Mouse (Mus musculus) liver, embryonic 15.5 days (tissue): Measurements from ENCODE around the gene Gm21969. TPM values are rescaled to one million over a fixed set of nuclear protein-coding genes. Genes with fewer than 3 reads are reported as not detected.
A peak's percentile ranks its signal among the peaks of the same experiment; 100 is the strongest.

Experiments used
- ATAC-seq: fragments of 200-750 bp; cut with Nextera tagmentation; 2 replicates; pipeline ENCODE4 v1.8.0; 2017; ENCODE audit warnings: moderate number of reproducible peaks, mild to moderate bottlenecking, moderate library complexity; ENCODE audit not compliant: insufficient read depth
- H3K27ac ChIP-seq: fragments of 300-500 bp; sonication (generic); replicated peaks from 2 replicates; pipeline ENCODE4 v1.5.1; 2015; ENCODE audit warnings: mild to moderate bottlenecking, inconsistent platforms
- H3K27me3 ChIP-seq: fragments of 300-500 bp; sonication (generic); 2 replicates; pipeline ENCODE4 v1.6.1; 2015; ENCODE audit warnings: mild to moderate bottlenecking, inconsistent platforms
- H3K36me3 ChIP-seq: fragments of 300-500 bp; sonication (generic); replicated peaks from 2 replicates; pipeline ENCODE4 v1.6.1; 2015; ENCODE audit warnings: moderate library complexity, mild to moderate bottlenecking, inconsistent platforms
- H3K4me1 ChIP-seq: fragments of 300-500 bp; sonication (generic); replicated peaks from 2 replicates; pipeline ENCODE4 v1.6.1; 2015; ENCODE audit warnings: inconsistent platforms
- H3K4me2 ChIP-seq: fragments of 300-500 bp; sonication (generic); 2 replicates; pipeline ENCODE4 v1.6.1; 2015; ENCODE audit warnings: moderate library complexity, mild to moderate bottlenecking, inconsistent platforms
- H3K4me3 ChIP-seq: fragments of 300-500 bp; sonication (generic); replicated peaks from 2 replicates; pipeline ENCODE4 v1.5.1; 2015; ENCODE audit warnings: mild to moderate bottlenecking, inconsistent platforms
- H3K9ac ChIP-seq: fragments of 300-500 bp; sonication (generic); 2 replicates; pipeline ENCODE4 v1.6.1; 2015; ENCODE audit warnings: moderate library complexity, mild to moderate bottlenecking, inconsistent platforms
- H3K9me3 ChIP-seq: fragments of 300-500 bp; sonication (generic); replicated peaks from 2 replicates; pipeline ENCODE4 v1.6.1; 2016; ENCODE audit warnings: inconsistent platforms
- WGBS: fragments of 180-500 bp; shearing (Covaris S2); methylation state at CpG from one replicate; pipeline ENCODE4 v1.1.7; 2015; ENCODE audit warnings: mixed read lengths; ENCODE audit not compliant: insufficient replicate concordance; 5-methylcytosine and 5-hydroxymethylcytosine counted together
- polyA plus RNA-seq: library from polyadenylated mRNA; unstranded; fragments of >200 nt; fragmentation: Nextera tagmentation; extraction: Ambion mirVana; gene quantifications from 2 replicates; pipeline ENCODE4 v1.2.1, GENCODE M21; 2015

Gene Gm21969
- polyA plus RNA-seq, 1 experiment from 2014 or later, result not detected

- 77% methylated on average over 14 of the region's 14 CpGs for WGBS
- Histone ChIP-seq H3K27me3 (no peaks in the 10 kb centered on the region), H3K36me3 (no peaks in the 10 kb centered on the region), H3K9me3 (no peaks in the 10 kb centered on the region), H3K4me2 (no peak overlapping the region), H3K4me1 (no peaks in the 10 kb centered on the region), H3K9ac (no peak overlapping the region), H3K27ac (no peak overlapping the region), H3K4me3 (no peak overlapping the region)
- ATAC-seq, result no peak
Measured at GRCm38 (mm10) chr4:139661897-139662296, 58.9 kb downstream of the Gm21969 start.

- Histone ChIP-seq H3K9me3 (no peaks in the 10 kb centered on the region), H3K27ac (no peak overlapping the region), H3K9ac (no peak overlapping the region), H3K27me3 (no peaks in the 10 kb centered on the region), H3K4me2 (no peak overlapping the region), H3K36me3 (no peaks in the 10 kb centered on the region), H3K4me3 (no peak overlapping the region), H3K4me1 (no peaks in the 10 kb centered on the region; the same call in 1 of the 2 replicates)
- no peak for ATAC-seq
- 55% methylated on average over 6 of the region's 6 CpGs for WGBS
Measured at GRCm38 (mm10) chr4:139667632-139668031, 64.6 kb downstream of the Gm21969 start.

- Histone ChIP-seq H3K4me2 (no peak overlapping the region), H3K4me3 (no peak overlapping the region), H3K4me1 (no peaks in the 10 kb centered on the region; the same call in 1 of the 2 replicates), H3K9ac (no peak overlapping the region), H3K27ac (no peak overlapping the region), H3K27me3 (no peaks in the 10 kb centered on the region), H3K9me3 (no peaks in the 10 kb centered on the region), H3K36me3 (no peaks in the 10 kb centered on the region)
- ATAC-seq, result 0 out of 2 replicates have a peak, but pooled peaks have one; percentile 9
- WGBS, result 15% methylated on average over 6 of the region's 6 CpGs
Measured at GRCm38 (mm10) chr4:139669847-139670246, 66.9 kb downstream of the Gm21969 start.

GRCm38 (mm10) chr4:139675696-139676095 is 72.7 kb downstream of the Gm21969 start:
- Histone ChIP-seq H3K27me3 (no peaks in the 10 kb centered on the region), H3K9ac (no peak overlapping the region), H3K36me3 (no peaks in the 10 kb centered on the region), H3K4me2 (no peak overlapping the region), H3K4me1 (no peaks in the 10 kb centered on the region), H3K27ac (no peak overlapping the region), H3K9me3 (no peaks in the 10 kb centered on the region), H3K4me3 (no peak overlapping the region)
- 57% methylated on average over 9 of the region's 9 CpGs for WGBS
- ATAC-seq, result no peak

- no peaks in the 10 kb centered on the region for H3K27me3 ChIP-seq
- ATAC-seq, result no peak
- 62% methylated on average over 22 of the region's 22 CpGs for WGBS
Measured at GRCm38 (mm10) chr4:139683728-139684638, 81.0 kb downstream of the Gm21969 start.

GRCm38 (mm10) chr4:139684639-139685017 is 81.6 kb downstream of the Gm21969 start:
- Histone ChIP-seq H3K36me3 (no peaks in the 10 kb centered on the region), H3K4me1 (no peaks in the 10 kb centered on the region), H3K27me3 (no peaks in the 10 kb centered on the region), H3K9me3 (no peaks in the 10 kb centered on the region), H3K4me3 (no peak overlapping the region), H3K27ac (no peak overlapping the region), H3K4me2 (no peak overlapping the region), H3K9ac (no peak overlapping the region)
- WGBS, result 14% methylated on average over 3 of the region's 3 CpGs
- ATAC-seq, result no peak

More at GRCm38 (mm10) chr4:139683728-139684638, 81.0 kb downstream of the Gm21969 start:
- H3K9me3 ChIP-seq, result no peaks in the 10 kb centered on the region
- no peak overlapping the region for H3K27ac ChIP-seq
- no peak overlapping the region for H3K4me2 ChIP-seq
- no peaks in the 10 kb centered on the region for H3K4me1 ChIP-seq
- H3K36me3 ChIP-seq, result no peaks in the 10 kb centered on the region
- no peak overlapping the region for H3K4me3 ChIP-seq
- no peak overlapping the region for H3K9ac ChIP-seq

GRCm38 (mm10) chr4:139688058-139688457 is 85.1 kb downstream of the Gm21969 start:
- Histone ChIP-seq H3K36me3 (no peaks in the 10 kb centered on the region), H3K27me3 (0 out of 2 replicates have a peak, but pooled peaks cover 4% of the 10 kb centered on the region), H3K27ac (no peak overlapping the region), H3K4me3 (no peak overlapping the region), H3K9ac (no peak overlapping the region), H3K9me3 (no peaks in the 10 kb centered on the region), H3K4me1 (no peaks in the 10 kb centered on the region), H3K4me2 (no peak overlapping the region)
- 56% methylated on average over 9 of the region's 9 CpGs for WGBS
- no peak for ATAC-seq

GRCm38 (mm10) chr4:139689627-139690269 is 86.8 kb downstream of the Gm21969 start:
- H3K9me3 ChIP-seq, result no peaks in the 10 kb centered on the region
- no peaks in the 10 kb centered on the region for H3K36me3 ChIP-seq
- H3K4me1 ChIP-seq, result no peaks in the 10 kb centered on the region
- WGBS, result 17% methylated on average over 7 of the region's 7 CpGs
- no peak overlapping the region for H3K4me3 ChIP-seq
- H3K27ac ChIP-seq, result no peak overlapping the region
- peaks cover 8% of the 10 kb centered on the region; the same call in 1 of the 2 replicates for H3K27me3 ChIP-seq
- no peak overlapping the region for H3K4me2 ChIP-seq
- ATAC-seq, result no peak
- no peak overlapping the region for H3K9ac ChIP-seq

- no peaks in the 10 kb centered on the region for H3K9me3 ChIP-seq
- 41% methylated on average over 5 of the region's 5 CpGs for WGBS
- H3K4me3 ChIP-seq, result no peak overlapping the region
- H3K4me2 ChIP-seq, result no peak overlapping the region
- no peaks in the 10 kb centered on the region for H3K36me3 ChIP-seq
- H3K9ac ChIP-seq, result no peak overlapping the region
- peaks cover 12% of the 10 kb centered on the region; the same call in 1 of the 2 replicates for H3K27me3 ChIP-seq
- H3K4me1 ChIP-seq, result no peaks in the 10 kb centered on the region
- ATAC-seq, result no peak
- H3K27ac ChIP-seq, result no peak overlapping the region
Measured at GRCm38 (mm10) chr4:139693315-139693714, 90.3 kb downstream of the Gm21969 start.

- H3K4me2 ChIP-seq, result no peak overlapping the region
- no peaks in the 10 kb centered on the region for H3K36me3 ChIP-seq
- peaks cover 11% of the 10 kb centered on the region; the same call in 1 of the 2 replicates for H3K27me3 ChIP-seq
- no peak for ATAC-seq
- H3K9me3 ChIP-seq, result no peaks in the 10 kb centered on the region
- WGBS, result 15% methylated on average over 9 of the region's 9 CpGs
- H3K4me3 ChIP-seq, result no peak overlapping the region
- no peaks in the 10 kb centered on the region for H3K4me1 ChIP-seq
- no peak overlapping the region for H3K27ac ChIP-seq
- no peak overlapping the region for H3K9ac ChIP-seq
Measured at GRCm38 (mm10) chr4:139697755-139698154, 94.8 kb downstream of the Gm21969 start.

- Histone ChIP-seq H3K27me3 (peaks cover 7% of the 10 kb centered on the region; the same call in 1 of the 2 replicates), H3K4me1 (no peaks in the 10 kb centered on the region), H3K4me3 (no peak overlapping the region), H3K4me2 (no peak overlapping the region), H3K27ac (no peak overlapping the region), H3K36me3 (no peaks in the 10 kb centered on the region), H3K9ac (no peak overlapping the region), H3K9me3 (no peaks in the 10 kb centered on the region)
- WGBS, result 58% methylated on average over 8 of the region's 8 CpGs
- no peak for ATAC-seq
Measured at GRCm38 (mm10) chr4:139698602-139699001, 95.6 kb downstream of the Gm21969 start.
